11 mouse cellular contexts compared by ENCODE assay signal in the genomic region with DNA sequence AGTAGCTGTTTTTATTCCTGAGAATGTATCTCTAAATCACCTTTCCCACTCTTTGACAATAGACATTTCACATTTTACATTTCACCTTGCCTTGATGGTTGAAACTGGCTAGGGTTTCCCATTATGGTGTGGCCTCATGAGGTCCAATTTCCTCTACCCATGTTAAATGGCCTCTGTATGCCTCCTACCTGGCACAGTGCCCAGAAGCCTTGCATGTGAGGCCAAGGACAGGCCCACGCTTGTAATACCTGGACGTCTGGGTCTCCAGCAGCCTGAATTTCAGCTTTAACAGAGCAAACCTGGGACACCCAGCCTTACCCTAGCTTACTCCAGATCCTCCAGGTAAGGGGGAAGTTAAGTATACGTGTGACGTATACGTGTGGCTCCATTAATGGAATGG. TPM values are rescaled to one million over a fixed set of nuclear protein-coding genes. Genes with fewer than 3 reads are reported as not detected.
DNase-seq lines count a peak whose midpoint lies in the region; ATAC-seq and TF ChIP-seq lines count a peak whose summit lies in the region.
"Had no signal": no experiment of that assay in that cellular context is flagged by ENCODE, and none has a peak within 500 bp of the region (broad histone marks: within the 10 kb centered on the region; RNA-seq: fewer than 3 reads in every experiment).

No protein-coding gene starts in this region.

- no peak for ATAC-seq in heart, postnatal 0 days (ENCODE audit: insufficient read depth, low read depth)
- ATAC-seq in limb, embryonic 12.5 days (ENCODE audit: insufficient number of reproducible peaks, insufficient read depth, low FRiP score, low TSS enrichment, low read depth), result peak; percentile 66; the same call in 1 of the 2 replicates
- ATAC-seq in stomach, embryonic 16.5 days (ENCODE audit: insufficient read depth, low FRiP score), result peak; percentile 83
- no peak for ATAC-seq in midbrain, embryonic 11.5 days (ENCODE audit: low FRiP score)

- no peak for TF ChIP-seq CTCF in heart, postnatal 0 days (IDR thresholded peaks at IDR 0.05; ENCODE audit: low read depth)
- TF ChIP-seq CTCF in brain, embryonic 14.5 days (IDR thresholded peaks at IDR 0.05; ENCODE audit: borderline replicate concordance, extremely low read depth, insufficient read depth, insufficient read length), result no peak

- no peaks in the 10 kb centered on the region for H3K36me3 ChIP-seq in heart, postnatal 0 days (replicated peaks; ENCODE audit: control insufficient read depth, insufficient read depth, low read length)
- H3K36me3 ChIP-seq in limb, embryonic 12.5 days, result no peaks in the 10 kb centered on the region
- no peaks in the 10 kb centered on the region for H3K36me3 ChIP-seq in stomach, embryonic 16.5 days (ENCODE audit: control insufficient read depth, insufficient read depth, low read length)
- H3K36me3 ChIP-seq in midbrain, embryonic 11.5 days (ENCODE audit: control insufficient read depth, insufficient read depth, low read length), result no peaks in the 10 kb centered on the region
- H3K36me3 ChIP-seq: limb, embryonic 13.5 days had no signal

- H3K4me2 ChIP-seq in heart, postnatal 0 days (ENCODE audit: low read depth, low read length), result no peak overlapping the region
- H3K4me2 ChIP-seq in limb, embryonic 12.5 days, result no peak overlapping the region
- 0 out of 2 replicates have a peak overlapping the region, but pooled peaks have one; percentile 9 for H3K4me2 ChIP-seq in stomach, embryonic 16.5 days (ENCODE audit: low read depth, low read length)
- H3K4me2 ChIP-seq in midbrain, embryonic 11.5 days, result no peak overlapping the region
- H3K4me2 ChIP-seq: limb, embryonic 13.5 days had no signal

- H3K4me1 ChIP-seq in heart, postnatal 0 days (ENCODE audit: control insufficient read depth, insufficient read depth), result 0 out of 2 replicates have a peak, but pooled peaks cover 3% of the 10 kb centered on the region
- H3K4me1 ChIP-seq in limb, embryonic 12.5 days (replicated peaks), result peaks cover 21% of the 10 kb centered on the region
- peaks cover 10% of the 10 kb centered on the region for H3K4me1 ChIP-seq in stomach, embryonic 16.5 days (ENCODE audit: control insufficient read depth, insufficient read depth, low read length)
- no peaks in the 10 kb centered on the region for H3K4me1 ChIP-seq in midbrain, embryonic 11.5 days (ENCODE audit: control insufficient read depth, insufficient read depth, low read length)

- DNase-seq in heart, postnatal 0 days (ENCODE audit: low spot score), result peak; percentile 33
- DNase-seq in heart, adult 11 months, result no peak
- DNase-seq in brain, embryonic 14.5 days (ENCODE audit: low read depth), result peak; percentile 34
- DNase-seq in midbrain, embryonic 11.5 days (ENCODE audit: low spot score, missing footprints), result no peak
- no peak for DNase-seq in embryo, embryonic 10.5 days (ENCODE audit: low spot score)
- no peak for DNase-seq in right cerebral cortex, postnatal 25 days
- DNase-seq: gastrocnemius, postnatal 36 days had no signal

- H3K4me3 ChIP-seq in heart, postnatal 0 days (ENCODE audit: low read depth, low read length), result no peak overlapping the region
- no peak overlapping the region for H3K4me3 ChIP-seq in limb, embryonic 12.5 days (replicated peaks)
- H3K4me3 ChIP-seq in stomach, embryonic 16.5 days (replicated peaks; ENCODE audit: low read length), result no peak overlapping the region
- no peak overlapping the region for H3K4me3 ChIP-seq in midbrain, embryonic 11.5 days (ENCODE audit: low read depth, low read length)
- H3K4me3 ChIP-seq: limb, embryonic 13.5 days had no signal

- no peaks in the 10 kb centered on the region for H3K27me3 ChIP-seq in heart, postnatal 0 days (ENCODE audit: control insufficient read depth, insufficient read depth, low read length)
- peaks cover 4% of the 10 kb centered on the region; the same call in 1 of the 2 replicates for H3K27me3 ChIP-seq in limb, embryonic 12.5 days
- no peaks in the 10 kb centered on the region for H3K27me3 ChIP-seq in stomach, embryonic 16.5 days (ENCODE audit: control insufficient read depth, insufficient read depth, low read length)
- H3K27me3 ChIP-seq in midbrain, embryonic 11.5 days (ENCODE audit: control insufficient read depth, insufficient read depth, low read length), result no peaks in the 10 kb centered on the region; the same call in 1 of the 2 replicates

- WGBS in heart, postnatal 0 days, result 60% methylated on average over 5 of the region's 5 CpGs
- 64% methylated on average over 5 of the region's 5 CpGs for WGBS in limb, embryonic 12.5 days
- WGBS in stomach, embryonic 16.5 days, result 46% methylated on average over 5 of the region's 5 CpGs
- 88% methylated on average over 5 of the region's 5 CpGs for WGBS in midbrain, embryonic 11.5 days

- TF ChIP-seq POLR2A in brain, embryonic 14.5 days (IDR thresholded peaks at IDR 0.05; ENCODE audit: borderline replicate concordance, extremely low read depth, insufficient read depth, insufficient read length, poor library complexity, severe bottlenecking), result no peak

- TF ChIP-seq EP300 in heart, postnatal 0 days (IDR thresholded peaks at IDR 0.05; ENCODE audit: low read depth), result no peak

- H3K9ac ChIP-seq in heart, postnatal 0 days (replicated peaks; ENCODE audit: low read depth, low read length), result no peak overlapping the region
- no peak overlapping the region for H3K9ac ChIP-seq in limb, embryonic 12.5 days (replicated peaks)
- no peak overlapping the region for H3K9ac ChIP-seq in stomach, embryonic 16.5 days (ENCODE audit: low read length)
- no peak overlapping the region for H3K9ac ChIP-seq in midbrain, embryonic 11.5 days (ENCODE audit: low read length)
- H3K9ac ChIP-seq: limb, embryonic 13.5 days had no signal

- no peaks in the 10 kb centered on the region for H3K9me3 ChIP-seq in heart, postnatal 0 days (replicated peaks; ENCODE audit: control insufficient read depth, low read length)
- no peaks in the 10 kb centered on the region for H3K9me3 ChIP-seq in limb, embryonic 12.5 days
- no peaks in the 10 kb centered on the region for H3K9me3 ChIP-seq in stomach, embryonic 16.5 days (replicated peaks; ENCODE audit: control insufficient read depth, low read length)
- no peaks in the 10 kb centered on the region for H3K9me3 ChIP-seq in midbrain, embryonic 11.5 days (ENCODE audit: control insufficient read depth, low read length)
- H3K9me3 ChIP-seq: limb, embryonic 13.5 days had no signal

- no peak overlapping the region for H3K27ac ChIP-seq in heart, postnatal 0 days (ENCODE audit: low read depth)
- no peak overlapping the region; the same call in 1 of the 2 replicates for H3K27ac ChIP-seq in limb, embryonic 12.5 days
- peak overlapping the region; percentile 82 for H3K27ac ChIP-seq in stomach, embryonic 16.5 days (ENCODE audit: low read length)
- H3K27ac ChIP-seq in midbrain, embryonic 11.5 days (ENCODE audit: low read depth, low read length), result no peak overlapping the region
- H3K27ac ChIP-seq: limb, embryonic 13.5 days had no signal

RNA-seq across cellular contexts. Expression of gene Ttll10, which starts 24.1 kb away (rescaled TPM):
- total RNA-seq in heart, postnatal 0 days (2014; rRNA removed; ENCODE audit: low replicate concordance), result not detected in 2 replicates
- polyA plus RNA-seq in heart, postnatal 0 days (2015; fragmentation: Nextera tagmentation; extraction: Ambion mirVana), result 0.08 TPM in 1 of 2 replicates, not detected in the other
- polyA plus RNA-seq in brain, embryonic 14.5 days (2012; rRNA removed), result 0.05 and 0.23 TPM in 2 replicates
- 0.58 and 1.3 TPM in 2 replicates for polyA plus RNA-seq in limb, embryonic 12.5 days (2016; fragmentation: Nextera tagmentation; extraction: Ambion mirVana)
- polyA plus RNA-seq in stomach, embryonic 16.5 days (2015; fragmentation: Nextera tagmentation; extraction: Ambion mirVana), result 4.6 and 5.0 TPM in 2 replicates
- 0.15 TPM in 1 of 2 replicates, not detected in the other for polyA plus RNA-seq in midbrain, embryonic 11.5 days (2014; fragmentation: Nextera tagmentation; extraction: Ambion mirVana)
- total RNA-seq: gastrocnemius, postnatal 36 days; neutrophil, adult 5-6 weeks had no signal

RNA-seq across cellular contexts. Expression of gene 9430015G10Rik, which starts 26.4 kb away (rescaled TPM):
- 6.7 and 14.6 TPM in 2 replicates for total RNA-seq in heart, postnatal 0 days (2014; rRNA removed; ENCODE audit: low replicate concordance)
- polyA plus RNA-seq in heart, postnatal 0 days (2015; fragmentation: Nextera tagmentation; extraction: Ambion mirVana), result 3.8 and 4.3 TPM in 2 replicates
- polyA plus RNA-seq in brain, embryonic 14.5 days (2012; rRNA removed), result 68.0 and 85.5 TPM in 2 replicates
- 59.9 and 63.1 TPM in 2 replicates for polyA plus RNA-seq in limb, embryonic 12.5 days (2016; fragmentation: Nextera tagmentation; extraction: Ambion mirVana)
- polyA plus RNA-seq in stomach, embryonic 16.5 days (2015; fragmentation: Nextera tagmentation; extraction: Ambion mirVana), result 26.8 and 32.3 TPM in 2 replicates
- polyA plus RNA-seq in midbrain, embryonic 11.5 days (2014; fragmentation: Nextera tagmentation; extraction: Ambion mirVana), result 49.5 and 55.7 TPM in 2 replicates

RNA-seq across cellular contexts. Expression of gene Rnf223, which starts 47.0 kb away (rescaled TPM):
- total RNA-seq in heart, postnatal 0 days (2014; rRNA removed; ENCODE audit: low replicate concordance), result not detected in 2 replicates
- polyA plus RNA-seq in heart, postnatal 0 days (2015; fragmentation: Nextera tagmentation; extraction: Ambion mirVana), result not detected in 2 replicates
- polyA plus RNA-seq in brain, embryonic 14.5 days (2012; rRNA removed), result 3.3 and 3.8 TPM in 2 replicates
- 0.63 and 0.86 TPM in 2 replicates for polyA plus RNA-seq in limb, embryonic 12.5 days (2016; fragmentation: Nextera tagmentation; extraction: Ambion mirVana)
- polyA plus RNA-seq in stomach, embryonic 16.5 days (2015; fragmentation: Nextera tagmentation; extraction: Ambion mirVana), result 1.1 and 1.9 TPM in 2 replicates
- 0.54 and 0.75 TPM in 2 replicates for polyA plus RNA-seq in midbrain, embryonic 11.5 days (2014; fragmentation: Nextera tagmentation; extraction: Ambion mirVana)
- total RNA-seq: gastrocnemius, postnatal 36 days had no signal

RNA-seq across cellular contexts. Expression of gene Tnfrsf18, which starts 57.4 kb away (rescaled TPM):
- total RNA-seq in heart, postnatal 0 days (2014; rRNA removed; ENCODE audit: low replicate concordance), result 2.2 TPM in 1 of 2 replicates, not detected in the other
- 0.88 and 1.00 TPM in 2 replicates for polyA plus RNA-seq in heart, postnatal 0 days (2015; fragmentation: Nextera tagmentation; extraction: Ambion mirVana)
- 0.24 and 0.25 TPM in 2 replicates for polyA plus RNA-seq in brain, embryonic 14.5 days (2012; rRNA removed)
- 1.8 and 1.9 TPM in 2 replicates for polyA plus RNA-seq in limb, embryonic 12.5 days (2016; fragmentation: Nextera tagmentation; extraction: Ambion mirVana)
- 2.4 and 3.1 TPM in 2 replicates for polyA plus RNA-seq in stomach, embryonic 16.5 days (2015; fragmentation: Nextera tagmentation; extraction: Ambion mirVana)
- polyA plus RNA-seq in midbrain, embryonic 11.5 days (2014; fragmentation: Nextera tagmentation; extraction: Ambion mirVana), result 0.58 and 0.87 TPM in 2 replicates

Comparison
In these comparisons a context has a peak if more than half of its experiments do, and no peak if none do; other contexts are left out.
1. DNase-seq: peak in heart, postnatal 0 days (single experiment) and brain, embryonic 14.5 days (single experiment); none in heart, adult 11 months (single experiment), midbrain, embryonic 11.5 days (single experiment), embryo, embryonic 10.5 days (single experiment) and right cerebral cortex, postnatal 25 days (single experiment).
2. ATAC-seq: peak in limb, embryonic 12.5 days (single experiment) and stomach, embryonic 16.5 days (single experiment); none in heart, postnatal 0 days (single experiment) and midbrain, embryonic 11.5 days (single experiment).